Mouse (Mus musculus) MEL (cell line): ENCODE results near the gene Minos1.

Experiments
- CHD2 ChIP-seq: IDR thresholded peaks from 2 replicates; pipeline ENCODE4 v1.6.1; 2011; ENCODE audit warnings: low read length, improper control_type of control experiment
- CTCF ChIP-seq, 3 experiments: IDR thresholded peaks in 2 of 3; conservative IDR thresholded peaks in 1 of 3; 2 replicates each; pipeline ENCODE4 v1.5.1; 2011 to 2012; ENCODE audit warnings: low read length in 3 of 3, low read depth in 2 of 3, mild to moderate bottlenecking in 2 of 3, improper control_type of control experiment in 1 of 3, inconsistent platforms in 1 of 3, mixed read lengths in 1 of 3, moderate library complexity in 1 of 3; ENCODE audit not compliant: control insufficient read depth in 1 of 3, insufficient read depth in 1 of 3, poor library complexity in 1 of 3, severe bottlenecking in 1 of 3
- MAZ ChIP-seq: IDR thresholded peaks from 2 replicates; pipeline ENCODE4 v1.6.1; 2012; ENCODE audit warnings: low read depth, mild to moderate bottlenecking, inconsistent platforms, low read length, improper control_type of control experiment
- TBP ChIP-seq: IDR thresholded peaks from 2 replicates; pipeline ENCODE4 v1.8.0; 2011; ENCODE audit warnings: low read depth, low read length, improper control_type of control experiment

- TF ChIP-seq CHD2 (no peak), TBP (no peak), CTCF (IDR thresholded peaks at IDR 0.05 in 2 of 3, conservative IDR thresholded peaks at IDR 0.05 in 1 of 3; ENCODE audit: control insufficient read depth in 1 of 3, insufficient read depth in 1 of 3, low read depth in 2 of 3, low read length in 3 of 3, poor library complexity in 1 of 3, severe bottlenecking in 1 of 3) (no peak), MAZ (no peak)
These were observed 8.4 kb downstream of the Minos1 start for GRCm38 (mm10) chr4:139122557-139122956.
